Mouse (Mus musculus) lung, postnatal 0 days (tissue): ENCODE data around the gene Eapp.

Source experiments
- CTCF ChIP-seq: IDR thresholded peaks from 2 replicates; pipeline ENCODE4 v1.5.1; 2016; ENCODE audit warnings: antibody characterized with exemption, mild to moderate bottlenecking
- EP300 ChIP-seq: IDR thresholded peaks from 2 replicates; pipeline ENCODE4 v1.6.1; 2016; ENCODE audit warnings: antibody characterized with exemption, mild to moderate bottlenecking, control low read depth

DNA sequence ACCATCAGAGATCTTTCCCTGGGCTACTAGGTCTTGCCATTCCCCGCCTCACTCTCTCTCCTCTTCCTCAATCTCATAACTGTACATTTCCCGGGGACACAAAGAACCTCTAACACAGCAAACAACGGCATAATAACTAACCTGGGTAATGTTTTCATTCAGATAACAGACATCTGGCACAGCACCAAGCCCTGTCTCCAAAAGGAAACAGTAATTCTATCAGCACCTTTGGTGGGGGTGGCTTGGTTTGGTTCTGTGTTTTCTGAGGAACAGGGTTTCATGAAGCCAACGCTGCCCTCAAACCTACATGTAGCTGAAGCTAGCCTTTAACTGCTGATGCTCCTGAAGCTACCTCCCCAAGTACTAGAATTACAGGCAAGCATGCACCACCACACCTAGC lies 41.6 kb downstream of the Eapp start:
- TF ChIP-seq CTCF (no peak), EP300 (no peak)
